Mouse (Mus musculus) midbrain, embryonic 12.5 days (tissue): ENCODE measurements at regions not wholly inside any gene's neighbourhood (a gene's known extent, or its start where the extent isn't known, plus 50 kb on each side); places are given as distances from the start of the nearest gene placed in this dataset.
A peak's percentile ranks its signal among the peaks of the same experiment; 100 is the strongest.

Experiments
- ATAC-seq: fragments of 200-750 bp; cut with Nextera tagmentation; 2 replicates; pipeline ENCODE4 v1.8.0; 2017; ENCODE audit warnings: low read depth, moderate TSS enrichment, moderate library complexity; ENCODE audit not compliant: low FRiP score
- H3K27ac ChIP-seq: fragments of 300-500 bp; sonication (generic); replicated peaks from 2 replicates; pipeline ENCODE4 v1.5.1; 2016; ENCODE audit warnings: mild to moderate bottlenecking
- H3K27me3 ChIP-seq: fragments of 300-500 bp; sonication (generic); 2 replicates; pipeline ENCODE4 v1.6.1; 2016; ENCODE audit warnings: mild to moderate bottlenecking
- H3K36me3 ChIP-seq: fragments of 300-500 bp; sonication (generic); 2 replicates; pipeline ENCODE4 v1.6.1; 2016
- H3K4me1 ChIP-seq: fragments of 300-500 bp; sonication (generic); 2 replicates; pipeline ENCODE4 v1.6.1; 2016
- H3K4me2 ChIP-seq: fragments of 300-500 bp; sonication (generic); replicated peaks from 2 replicates; pipeline ENCODE4 v1.6.1; 2016; ENCODE audit warnings: mild to moderate bottlenecking, moderate library complexity
- H3K4me3 ChIP-seq: fragments of 300-500 bp; sonication (generic); 2 replicates; pipeline ENCODE4 v1.5.1; 2016; ENCODE audit warnings: mild to moderate bottlenecking
- H3K9ac ChIP-seq: fragments of 300-500 bp; sonication (generic); replicated peaks from 2 replicates; pipeline ENCODE4 v1.6.1; 2016; ENCODE audit warnings: mild to moderate bottlenecking, moderate library complexity
- H3K9me3 ChIP-seq: fragments of 300-500 bp; sonication (generic); 2 replicates; pipeline ENCODE4 v1.6.1; 2016; ENCODE audit warnings: mild to moderate bottlenecking
- WGBS: fragments of 180-500 bp; shearing (Covaris S2); methylation state at CpG from one replicate; pipeline ENCODE4 v1.1.7; 2016; 5-methylcytosine and 5-hydroxymethylcytosine counted together

GRCm38 (mm10) chr7:133467579-133467978 is 134.4 kb downstream of the Tex36 start:
- no peak overlapping the region for H3K9ac ChIP-seq
- H3K4me3 ChIP-seq, result no peak overlapping the region
- H3K27me3 ChIP-seq, result no peaks in the 10 kb centered on the region; the same call in 1 of the 2 replicates
- 0 out of 2 replicates have a peak, but pooled peaks cover 4% of the 10 kb centered on the region for H3K4me1 ChIP-seq
- 90% methylated on average over 3 of the region's 3 CpGs for WGBS
- no peak overlapping the region for H3K27ac ChIP-seq
- no peaks in the 10 kb centered on the region for H3K36me3 ChIP-seq
- H3K4me2 ChIP-seq, result no peak overlapping the region
- H3K9me3 ChIP-seq, result 0 out of 2 replicates have a peak, but pooled peaks cover 6% of the 10 kb centered on the region
- no peak for ATAC-seq

DNA sequence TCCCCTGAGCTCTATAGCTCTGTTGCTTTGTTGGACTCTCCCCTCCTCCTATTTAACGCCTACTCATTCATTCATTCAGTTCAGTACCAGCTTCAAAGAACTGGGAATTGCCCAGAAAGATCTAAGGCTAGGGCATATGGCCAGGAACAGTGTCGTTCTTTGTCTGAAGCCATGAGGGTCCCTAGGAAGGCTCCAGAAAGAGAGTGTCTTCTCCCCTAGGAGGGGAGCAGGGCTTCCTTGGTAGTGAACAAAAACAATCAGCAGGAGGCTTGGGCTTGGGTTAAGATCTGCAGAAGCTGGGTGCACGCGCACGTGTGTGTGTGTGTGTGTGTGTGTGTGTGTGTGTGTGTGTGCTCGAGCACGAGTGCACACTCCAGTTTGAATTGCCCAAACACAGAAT is 142.7 kb downstream of the Tex36 start:
- Histone ChIP-seq H3K27me3 (no peaks in the 10 kb centered on the region), H3K27ac (no peak overlapping the region), H3K9me3 (0 out of 2 replicates have a peak, but pooled peaks cover 6% of the 10 kb centered on the region), H3K4me3 (no peak overlapping the region), H3K4me1 (peaks cover 7% of the 10 kb centered on the region), H3K36me3 (no peaks in the 10 kb centered on the region), H3K4me2 (no peak overlapping the region), H3K9ac (no peak overlapping the region)
- WGBS, result 69% methylated on average over 7 of the region's 7 CpGs
- no peak for ATAC-seq

DNA sequence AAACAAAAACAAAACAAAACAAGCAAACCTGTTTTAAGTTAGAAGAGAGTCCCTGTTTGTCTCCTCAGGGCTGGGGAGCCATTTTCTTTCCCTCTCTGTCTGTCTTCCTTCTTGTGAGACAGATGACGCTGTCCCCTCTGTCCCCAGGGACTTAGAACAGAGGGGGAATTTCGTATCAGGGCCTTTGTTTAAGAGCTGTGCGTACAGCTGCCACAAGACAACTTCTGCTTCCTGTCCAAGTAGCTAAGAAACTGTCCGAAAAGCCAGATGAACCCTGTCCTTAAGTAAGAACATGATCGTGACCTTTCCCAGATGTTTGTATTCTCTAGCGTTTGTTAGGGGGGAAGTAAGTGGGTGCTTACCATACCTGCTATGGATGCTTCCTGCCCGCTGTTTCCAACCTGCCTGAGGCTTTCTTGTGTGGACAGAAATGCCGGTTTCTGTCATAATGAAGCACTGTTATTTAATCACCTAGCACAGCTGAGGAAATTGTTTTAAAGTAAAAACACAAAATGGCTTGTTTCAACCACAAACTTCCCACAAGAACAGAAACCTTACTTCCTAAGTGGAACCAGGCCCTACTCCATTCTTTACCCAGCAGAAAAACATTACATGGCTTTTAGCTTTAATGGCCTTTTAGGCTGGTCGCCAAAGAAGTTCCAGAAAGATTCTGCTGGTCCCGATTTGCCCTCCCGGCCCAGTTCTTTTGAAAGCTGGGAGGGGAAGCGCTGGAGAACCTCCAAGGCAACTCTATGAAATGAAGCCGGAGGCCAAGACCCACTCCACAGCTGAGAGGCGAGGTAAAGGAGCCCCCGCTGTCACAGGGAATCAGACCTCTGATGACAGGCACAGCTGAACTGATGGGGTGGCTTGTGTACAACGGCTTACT is 144.3 kb downstream of the Tex36 start:
- Histone ChIP-seq H3K27ac (no peak overlapping the region), H3K9me3 (no peaks in the 10 kb centered on the region), H3K36me3 (no peaks in the 10 kb centered on the region), H3K4me1 (peaks cover 7% of the 10 kb centered on the region), H3K27me3 (no peaks in the 10 kb centered on the region), H3K4me2 (no peak overlapping the region), H3K9ac (no peak overlapping the region), H3K4me3 (no peak overlapping the region)
- WGBS, result 74% methylated on average over 16 of the region's 16 CpGs
- no peak for ATAC-seq

- H3K27ac ChIP-seq, result no peak overlapping the region
- H3K36me3 ChIP-seq, result no peaks in the 10 kb centered on the region
- H3K4me1 ChIP-seq, result no peaks in the 10 kb centered on the region
- no peaks in the 10 kb centered on the region for H3K9me3 ChIP-seq
- no peak overlapping the region for H3K4me2 ChIP-seq
- H3K9ac ChIP-seq, result no peak overlapping the region
- 84% methylated on average over 7 of the region's 7 CpGs for WGBS
- no peak overlapping the region for H3K4me3 ChIP-seq
- H3K27me3 ChIP-seq, result no peaks in the 10 kb centered on the region
- ATAC-seq, result no peak
Measured at GRCm38 (mm10) chr7:133450246-133450645, 151.7 kb downstream of the Tex36 start.

DNA sequence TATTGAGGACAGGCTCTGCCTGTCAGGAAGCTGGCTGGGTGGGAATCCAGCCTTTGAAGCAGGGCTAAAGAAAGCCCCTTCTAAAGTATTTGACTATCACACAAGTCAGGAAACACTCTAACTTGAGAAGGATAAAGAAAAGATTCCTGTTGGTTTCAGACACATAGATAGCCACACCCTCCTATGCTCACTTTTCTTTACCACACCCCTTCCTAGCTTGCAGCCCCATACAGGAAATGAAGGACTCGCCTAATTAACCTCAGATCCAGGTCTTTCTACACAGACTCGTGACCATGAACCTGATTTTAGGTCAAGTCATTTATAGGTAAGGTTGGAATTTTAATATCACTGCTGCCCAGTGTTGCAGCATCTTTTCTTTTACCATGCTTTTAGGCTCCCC is 154.9 kb downstream of the Tex36 start:
- H3K4me2 ChIP-seq, result no peak overlapping the region
- no peak overlapping the region for H3K9ac ChIP-seq
- no peak overlapping the region for H3K27ac ChIP-seq
- no peak for ATAC-seq
- H3K36me3 ChIP-seq, result no peaks in the 10 kb centered on the region
- peaks cover 11% of the 10 kb centered on the region; the same call in 1 of the 2 replicates for H3K27me3 ChIP-seq
- H3K4me1 ChIP-seq, result 0 out of 2 replicates have a peak, but pooled peaks cover 6% of the 10 kb centered on the region
- H3K9me3 ChIP-seq, result no peaks in the 10 kb centered on the region
- H3K4me3 ChIP-seq, result no peak overlapping the region
- 57% methylated on average over 2 of the region's 2 CpGs for WGBS

- no peak overlapping the region for H3K4me3 ChIP-seq
- peak overlapping the region; percentile 16; the same call in 1 of the 2 replicates for H3K27ac ChIP-seq
- 0 out of 2 replicates have a peak overlapping the region, but pooled peaks have one; percentile 2 for H3K4me2 ChIP-seq
- no peak overlapping the region for H3K9ac ChIP-seq
- WGBS, result 6% methylated on average over 4 of the region's 4 CpGs
- peaks cover 45% of the 10 kb centered on the region for H3K4me1 ChIP-seq
- no peaks in the 10 kb centered on the region for H3K9me3 ChIP-seq
- H3K27me3 ChIP-seq, result peaks cover 19% of the 10 kb centered on the region; the same call in 1 of the 2 replicates
- ATAC-seq, result no peak
- no peaks in the 10 kb centered on the region for H3K36me3 ChIP-seq
Measured at GRCm38 (mm10) chr7:133441661-133442060, 160.3 kb downstream of the Tex36 start.

GRCm38 (mm10) chr7:133441169-133441568 is 160.8 kb downstream of the Tex36 start:
- Histone ChIP-seq H3K9me3 (no peaks in the 10 kb centered on the region), H3K36me3 (no peaks in the 10 kb centered on the region), H3K4me2 (peak overlapping the region; percentile 35), H3K27ac (0 out of 2 replicates have a peak overlapping the region, but pooled peaks have one; percentile 16), H3K4me1 (peaks cover 45% of the 10 kb centered on the region), H3K27me3 (peaks cover 19% of the 10 kb centered on the region; the same call in 1 of the 2 replicates), H3K4me3 (0 out of 2 replicates have a peak overlapping the region, but pooled peaks have one; percentile 1), H3K9ac (no peak overlapping the region)
- no peak for ATAC-seq
- 52% methylated on average over 6 of the region's 6 CpGs for WGBS

- Histone ChIP-seq H3K4me2 (peak overlapping the region; percentile 35), H3K36me3 (no peaks in the 10 kb centered on the region), H3K27ac (0 out of 2 replicates have a peak overlapping the region, but pooled peaks have one; percentile 16), H3K27me3 (peaks cover 19% of the 10 kb centered on the region; the same call in 1 of the 2 replicates), H3K9me3 (no peaks in the 10 kb centered on the region), H3K4me3 (0 out of 2 replicates have a peak overlapping the region, but pooled peaks have one; percentile 1), H3K9ac (no peak overlapping the region; the same call in 1 of the 2 replicates), H3K4me1 (peaks cover 49% of the 10 kb centered on the region)
- peak; percentile 52; the same call in 1 of the 2 replicates for ATAC-seq
- 23% methylated on average over 12 of the region's 12 CpGs for WGBS
Measured at GRCm38 (mm10) chr7:133440711-133441110, 161.2 kb downstream of the Tex36 start.

GRCm38 (mm10) chr7:133440086-133440485 is 161.9 kb downstream of the Tex36 start:
- Histone ChIP-seq H3K4me3 (no peak overlapping the region), H3K4me1 (peaks cover 55% of the 10 kb centered on the region), H3K9ac (no peak overlapping the region), H3K27ac (no peak overlapping the region), H3K36me3 (no peaks in the 10 kb centered on the region), H3K9me3 (no peaks in the 10 kb centered on the region), H3K4me2 (no peak overlapping the region), H3K27me3 (peaks cover 19% of the 10 kb centered on the region; the same call in 1 of the 2 replicates)
- no peak for ATAC-seq
- 49% methylated on average over 6 of the region's 6 CpGs for WGBS

DNA sequence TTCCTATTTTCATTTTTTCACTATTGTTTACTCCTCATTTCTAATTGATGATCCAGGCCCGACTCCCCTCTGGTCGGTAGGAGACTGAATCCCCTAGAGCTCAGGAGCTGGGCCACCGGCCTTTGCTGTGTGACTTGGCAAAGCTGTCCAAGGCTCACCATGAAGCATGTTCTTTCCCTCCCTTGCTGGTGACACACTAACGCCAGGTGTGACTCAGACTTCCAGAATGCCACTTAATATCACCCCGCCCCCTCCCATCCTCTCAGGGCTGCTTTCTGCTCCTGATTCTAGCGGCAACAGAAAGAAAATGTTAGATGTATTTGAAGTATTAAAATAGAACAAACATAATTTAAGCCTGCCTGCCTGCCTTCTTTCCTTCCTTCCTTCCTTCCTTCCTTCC is 163.3 kb downstream of the Tex36 start:
- H3K4me2 ChIP-seq, result no peak overlapping the region
- H3K27me3 ChIP-seq, result peaks cover 19% of the 10 kb centered on the region; the same call in 1 of the 2 replicates
- no peak overlapping the region for H3K4me3 ChIP-seq
- H3K9me3 ChIP-seq, result no peaks in the 10 kb centered on the region
- ATAC-seq, result no peak
- H3K27ac ChIP-seq, result no peak overlapping the region
- H3K9ac ChIP-seq, result no peak overlapping the region
- 51% methylated on average over 6 of the region's 6 CpGs for WGBS
- H3K36me3 ChIP-seq, result no peaks in the 10 kb centered on the region
- peaks cover 58% of the 10 kb centered on the region for H3K4me1 ChIP-seq

GRCm38 (mm10) chr7:133437866-133438265 is 164.1 kb downstream of the Tex36 start:
- no peak overlapping the region for H3K4me3 ChIP-seq
- peak overlapping the region; percentile 25 for H3K27ac ChIP-seq
- H3K9me3 ChIP-seq, result no peaks in the 10 kb centered on the region
- no peak; the same call in 1 of the 2 replicates for ATAC-seq
- no peaks in the 10 kb centered on the region for H3K36me3 ChIP-seq
- no peak overlapping the region for H3K4me2 ChIP-seq
- H3K9ac ChIP-seq, result no peak overlapping the region
- WGBS, result 3% methylated on average over 7 of the region's 7 CpGs
- peaks cover 58% of the 10 kb centered on the region for H3K4me1 ChIP-seq
- H3K27me3 ChIP-seq, result peaks cover 14% of the 10 kb centered on the region; the same call in 1 of the 2 replicates
